Mouse (Mus musculus) brain, adult 2 months (tissue): ENCODE data around the gene Edem2.

Experiments
- DNase-seq: peaks from one replicate; pipeline ENCODE4 v3.0.0; 2011; ENCODE audit warnings: low read depth, low spot score

Edem2 gene

GRCm38 (mm10) chr2:155729158-155729645 lies at the start of gene Edem2:
Gene Edem2 (minus strand): TSS chr2:155729475.
- peak; percentile 98 for DNase-seq

- no peak for DNase-seq
These were observed 49.8 kb upstream of the Edem2 start for GRCm38 (mm10) chr2:155779066-155779465.

GRCm38 (mm10) chr2:155778004-155778403 lies 48.7 kb upstream of the Edem2 start:
- no peak for DNase-seq

- no peak for DNase-seq
These were observed 48.4 kb upstream of the Edem2 start for GRCm38 (mm10) chr2:155777688-155777985.

- DNase-seq, result no peak
These were observed 47.8 kb upstream of the Edem2 start for GRCm38 (mm10) chr2:155776824-155777687.

- peak; percentile 86 for DNase-seq
These were observed 46.5 kb upstream of the Edem2 start for GRCm38 (mm10) chr2:155775685-155776263.

GRCm38 (mm10) chr2:155774927-155775684 lies 45.8 kb upstream of the Edem2 start, which contains the start of gene Mmp24:
Gene Mmp24 (plus strand): TSS chr2:155775342.
- DNase-seq, result no peak

- no peak for DNase-seq
These were observed 45.1 kb upstream of the Edem2 start for GRCm38 (mm10) chr2:155774261-155774926.

- DNase-seq, result no peak
These were observed 44.4 kb upstream of the Edem2 start for GRCm38 (mm10) chr2:155773664-155774063.

GRCm38 (mm10) chr2:155764679-155765418 lies 35.6 kb upstream of the Edem2 start:
- peak; percentile 85 for DNase-seq

GRCm38 (mm10) chr2:155756855-155757566 lies 27.7 kb upstream of the Edem2 start:
- DNase-seq, result peak; percentile 65

GRCm38 (mm10) chr2:155755746-155756145 lies 26.5 kb upstream of the Edem2 start:
- peak; percentile 32 for DNase-seq

GRCm38 (mm10) chr2:155751014-155751786 lies 21.9 kb upstream of the Edem2 start, which contains the start of gene Procr:
Gene Procr (plus strand): TSS chr2:155751117.
- no peak for DNase-seq

GRCm38 (mm10) chr2:155749394-155749793 lies 20.1 kb upstream of the Edem2 start:
- DNase-seq, result no peak

- peak; percentile 33 for DNase-seq
These were observed 16.2 kb upstream of the Edem2 start for GRCm38 (mm10) chr2:155745487-155745886.

GRCm38 (mm10) chr2:155743351-155743750 lies 14.1 kb upstream of the Edem2 start:
- DNase-seq, result no peak

- DNase-seq, result no peak
These were observed 13.7 kb upstream of the Edem2 start for GRCm38 (mm10) chr2:155742931-155743337.

GRCm38 (mm10) chr2:155742211-155742610 lies 12.9 kb upstream of the Edem2 start:
- no peak for DNase-seq

- DNase-seq, result no peak
These were observed 8.5 kb upstream of the Edem2 start for GRCm38 (mm10) chr2:155737803-155738202.
